Mouse (Mus musculus) midbrain, postnatal 0 days (tissue): ENCODE measurements at regions not wholly inside any gene's neighbourhood (a gene's known extent, or its start where the extent isn't known, plus 50 kb on each side); places are given as distances from the start of the nearest gene placed in this dataset.

Source experiments
- ATAC-seq: fragments of 200-750 bp; cut with Nextera tagmentation; 2 replicates; pipeline ENCODE4 v1.8.0; 2017; ENCODE audit warnings: moderate number of reproducible peaks, mild to moderate bottlenecking, moderate TSS enrichment, moderate library complexity; ENCODE audit not compliant: low FRiP score
- DNase-seq: peaks from one replicate; pipeline ENCODE4 v3.0.0-alpha.2; 2015; ENCODE audit warnings: low spot score
- H3K27ac ChIP-seq: fragments of 300-500 bp; sonication (generic); 2 replicates; pipeline ENCODE4 v1.5.1; 2014; ENCODE audit warnings: low read depth, mild to moderate bottlenecking, low read length, mixed read lengths
- H3K27me3 ChIP-seq: fragments of 300-500 bp; sonication (generic); 2 replicates; pipeline ENCODE4 v1.6.1; 2014; ENCODE audit warnings: low read length, control low read depth, mixed read lengths; ENCODE audit not compliant: insufficient read depth
- H3K36me3 ChIP-seq: fragments of 300-500 bp; sonication (generic); 2 replicates; pipeline ENCODE4 v1.6.1; 2014; ENCODE audit warnings: low read length, control low read depth, mixed read lengths; ENCODE audit not compliant: insufficient read depth
- H3K4me1 ChIP-seq: fragments of 300-500 bp; sonication (generic); 2 replicates; pipeline ENCODE4 v1.6.1; 2014; ENCODE audit warnings: mild to moderate bottlenecking, control low read depth, antibody characterized with exemption, low read length, mixed read lengths; ENCODE audit not compliant: insufficient read depth
- H3K4me2 ChIP-seq: fragments of 300-500 bp; sonication (generic); 2 replicates; pipeline ENCODE4 v1.6.1; 2014; ENCODE audit warnings: low read depth, mild to moderate bottlenecking, low read length, mixed read lengths; ENCODE audit not compliant: poor library complexity, severe bottlenecking
- H3K4me3 ChIP-seq: fragments of 300-500 bp; sonication (generic); 2 replicates; pipeline ENCODE4 v1.5.1; 2014; ENCODE audit warnings: low read depth, mild to moderate bottlenecking, low read length, moderate library complexity
- H3K9ac ChIP-seq: fragments of 300-500 bp; sonication (generic); replicated peaks from 2 replicates; pipeline ENCODE4 v1.6.1; 2014; ENCODE audit warnings: mild to moderate bottlenecking, low read length, moderate library complexity, mixed read lengths; ENCODE audit not compliant: poor library complexity, severe bottlenecking
- H3K9me3 ChIP-seq: fragments of 300-500 bp; sonication (generic); 2 replicates; pipeline ENCODE4 v1.6.1; 2016; ENCODE audit warnings: low read length, control low read depth
- CTCF ChIP-seq: IDR thresholded peaks from 2 replicates; pipeline ENCODE4 v1.5.1; 2016; ENCODE audit warnings: antibody characterized with exemption, mild to moderate bottlenecking
- WGBS: fragments of 180-500 bp; shearing (Covaris S2); extraction: QIAGEN DNeasy Blood & Tissue Kit; methylation state at CpG from one replicate; pipeline ENCODE4 v1.1.7; 2014; 5-methylcytosine and 5-hydroxymethylcytosine counted together

DNA sequence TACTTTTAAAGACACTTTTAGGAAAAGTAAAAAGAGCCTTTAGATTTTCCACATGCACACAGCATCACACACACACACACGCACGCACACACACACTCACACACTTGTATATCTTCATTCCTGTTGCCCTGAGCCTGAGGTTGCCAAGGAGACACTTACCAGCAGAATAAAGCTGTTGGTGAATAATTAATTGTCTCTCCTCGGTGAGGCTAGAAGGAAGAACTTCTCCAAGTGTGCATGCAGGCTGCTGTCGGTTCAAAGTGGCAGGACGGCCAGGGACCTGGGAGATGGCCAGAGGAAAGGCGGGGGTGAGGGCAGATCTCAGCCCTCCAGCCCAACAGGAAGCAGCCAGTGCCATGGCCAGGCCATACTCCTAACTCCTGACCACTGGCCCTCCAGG, 98.6 kb upstream of the Prok2 start:
- Histone ChIP-seq H3K9ac (no peak overlapping the region), H3K4me2 (no peak overlapping the region), H3K27me3 (no peaks in the 10 kb centered on the region), H3K27ac (peak overlapping the region; percentile 26; the same call in 1 of the 2 replicates), H3K4me3 (no peak overlapping the region), H3K36me3 (no peaks in the 10 kb centered on the region), H3K4me1 (0 out of 2 replicates have a peak, but pooled peaks cover 9% of the 10 kb centered on the region), H3K9me3 (no peaks in the 10 kb centered on the region)
- no peak for TF ChIP-seq CTCF
- DNase-seq, result peak; percentile 51
- 20% methylated on average over 6 of the region's 6 CpGs for WGBS
- ATAC-seq, result no peak

DNA sequence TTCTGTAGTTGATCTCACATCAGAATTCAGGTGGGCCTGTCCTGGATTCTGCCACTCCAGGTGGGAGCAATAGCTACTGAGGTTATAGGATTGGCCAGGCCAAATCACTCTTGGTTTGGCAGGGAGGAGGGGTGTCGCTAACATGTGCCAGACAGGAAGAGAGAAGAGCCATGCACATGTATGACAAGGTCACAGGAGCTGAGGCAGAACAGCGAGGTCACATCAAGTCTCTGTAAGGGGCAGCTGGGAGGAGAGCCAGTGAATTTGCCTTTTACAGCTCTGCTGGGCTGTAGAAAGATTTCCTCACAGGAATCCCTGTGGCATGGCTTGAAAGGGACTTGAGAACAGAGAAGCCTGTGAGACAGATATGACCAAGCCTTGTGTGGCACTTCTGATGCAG, 96.3 kb upstream of the Prok2 start:
- H3K36me3 ChIP-seq, result no peaks in the 10 kb centered on the region
- H3K9ac ChIP-seq, result no peak overlapping the region
- DNase-seq (no peak), ATAC-seq (no peak)
- H3K4me1 ChIP-seq, result 0 out of 2 replicates have a peak, but pooled peaks cover 9% of the 10 kb centered on the region
- no peaks in the 10 kb centered on the region for H3K9me3 ChIP-seq
- no peak overlapping the region for H3K4me2 ChIP-seq
- WGBS, result 92% methylated on average over 2 of the region's 2 CpGs
- TF ChIP-seq CTCF, result no peak
- H3K4me3 ChIP-seq, result no peak overlapping the region
- H3K27ac ChIP-seq, result no peak overlapping the region
- no peaks in the 10 kb centered on the region for H3K27me3 ChIP-seq

DNA sequence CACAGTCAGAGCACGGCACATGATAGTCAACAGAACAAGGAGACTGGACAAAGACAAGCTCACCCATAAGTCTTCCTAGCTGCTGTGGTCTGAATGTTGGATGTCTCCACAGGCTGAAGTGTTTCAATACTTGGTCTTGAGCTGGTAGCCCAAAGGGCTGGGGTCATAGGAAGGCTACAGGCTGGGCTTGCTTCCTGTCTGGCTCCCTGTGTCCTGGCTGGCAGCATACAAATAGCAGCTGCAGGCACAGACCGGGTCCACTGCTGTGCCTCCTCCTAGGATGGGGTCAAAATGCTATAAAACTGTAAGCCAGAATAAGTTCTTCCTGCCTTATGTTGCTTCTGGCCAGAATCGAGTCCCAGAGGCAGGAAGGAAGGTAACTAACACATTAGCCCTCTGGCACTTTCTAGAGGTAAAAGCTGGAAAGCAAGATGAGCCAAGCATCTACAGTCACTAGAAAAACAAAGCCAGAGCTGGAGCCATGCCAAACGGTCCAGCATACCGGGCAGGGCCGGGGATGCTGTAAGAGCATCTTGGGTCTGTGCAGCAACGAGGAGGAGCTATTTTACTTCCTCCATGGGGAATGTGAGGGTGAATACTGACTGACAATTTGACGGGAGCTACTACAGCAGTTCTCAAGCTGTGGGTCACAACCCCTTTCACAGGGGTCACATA, 93.2 kb upstream of the Prok2 start:
- Histone ChIP-seq H3K9me3 (no peaks in the 10 kb centered on the region), H3K4me3 (no peak overlapping the region), H3K27ac (no peak overlapping the region), H3K4me1 (no peaks in the 10 kb centered on the region), H3K9ac (no peak overlapping the region), H3K27me3 (no peaks in the 10 kb centered on the region), H3K4me2 (no peak overlapping the region), H3K36me3 (no peaks in the 10 kb centered on the region)
- no peak for TF ChIP-seq CTCF
- ATAC-seq (no peak), DNase-seq (peak; percentile 20)
- 58% methylated on average over 8 of the region's 8 CpGs for WGBS

DNA sequence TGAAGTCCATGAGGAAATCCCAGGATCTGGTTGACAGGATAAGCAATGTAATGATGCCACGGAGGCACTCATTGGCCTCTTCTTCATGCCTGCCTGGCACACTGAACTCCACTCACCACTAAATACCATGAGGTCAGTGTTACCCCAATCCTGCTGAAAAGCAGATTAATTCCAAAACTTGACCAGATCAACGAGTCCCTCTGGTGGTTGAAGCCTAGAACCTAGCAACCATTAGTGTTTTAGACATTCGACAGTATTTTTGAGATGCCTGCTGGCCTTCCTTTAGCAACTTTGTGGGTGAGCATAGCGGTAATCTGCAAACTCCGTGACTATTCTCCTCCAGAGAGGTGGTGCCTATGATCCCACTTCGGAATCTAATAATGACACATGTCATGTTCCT, 92.3 kb upstream of the Prok2 start:
- peak; percentile 38 for TF ChIP-seq CTCF
- Histone ChIP-seq H3K27ac (no peak overlapping the region), H3K9ac (no peak overlapping the region), H3K4me3 (no peak overlapping the region), H3K27me3 (no peaks in the 10 kb centered on the region), H3K4me2 (no peak overlapping the region), H3K9me3 (no peaks in the 10 kb centered on the region), H3K4me1 (no peaks in the 10 kb centered on the region), H3K36me3 (no peaks in the 10 kb centered on the region)
- no peak for DNase-seq
- WGBS, result 90% methylated on average over 6 of the region's 6 CpGs
- no peak for ATAC-seq

DNA sequence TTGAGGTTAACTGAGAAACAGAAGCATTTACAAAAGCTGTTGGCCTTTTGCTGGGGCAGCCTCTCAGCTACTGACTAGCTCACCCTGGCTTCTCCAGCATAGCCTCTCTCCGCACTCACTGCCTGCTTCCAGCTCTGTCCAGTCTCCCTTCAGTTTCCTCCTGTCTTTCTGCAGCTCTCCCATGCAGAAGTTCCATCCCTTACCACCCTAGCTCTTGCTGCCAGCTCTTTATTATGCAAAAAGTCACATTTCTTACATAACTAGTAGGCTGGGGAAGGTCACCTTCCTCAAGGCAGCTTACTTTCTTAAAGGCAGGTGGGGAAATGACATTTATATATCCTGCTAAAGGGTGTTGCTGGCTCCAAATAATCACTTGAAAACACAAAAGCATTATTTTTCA, 91.1 kb upstream of the Prok2 start:
- H3K4me3 ChIP-seq, result no peak overlapping the region
- H3K4me2 ChIP-seq, result no peak overlapping the region
- no peaks in the 10 kb centered on the region for H3K9me3 ChIP-seq
- H3K9ac ChIP-seq, result no peak overlapping the region
- H3K4me1 ChIP-seq, result no peaks in the 10 kb centered on the region
- ATAC-seq (no peak), DNase-seq (no peak)
- no peaks in the 10 kb centered on the region for H3K36me3 ChIP-seq
- no peak for TF ChIP-seq CTCF
- H3K27ac ChIP-seq, result no peak overlapping the region
- no peaks in the 10 kb centered on the region for H3K27me3 ChIP-seq
- 89% methylated on average over 1 of the region's 1 CpGs for WGBS

DNA sequence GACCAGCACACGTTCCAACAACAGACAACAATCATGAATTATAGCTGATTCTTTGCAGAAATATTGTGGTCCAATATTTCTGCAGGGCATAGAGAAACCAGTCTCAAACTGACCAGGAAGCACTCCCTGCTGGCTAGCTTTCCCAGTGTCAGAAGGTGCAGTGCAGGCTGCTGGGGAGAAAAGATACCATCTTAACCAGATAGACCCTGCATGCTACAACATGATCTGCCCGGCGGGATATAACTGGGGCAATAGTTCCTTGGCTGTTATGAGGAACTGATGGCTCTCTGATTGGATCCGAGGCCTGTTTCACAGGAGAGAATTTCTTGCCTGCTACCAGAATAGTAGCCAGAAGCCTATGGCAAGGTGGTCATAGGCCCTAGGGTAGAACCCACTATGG, 86.9 kb upstream of the Prok2 start:
- Histone ChIP-seq H3K9me3 (no peaks in the 10 kb centered on the region), H3K27me3 (no peaks in the 10 kb centered on the region), H3K27ac (no peak overlapping the region), H3K4me3 (no peak overlapping the region), H3K4me2 (no peak overlapping the region), H3K4me1 (peaks cover 2% of the 10 kb centered on the region; the same call in 1 of the 2 replicates), H3K9ac (no peak overlapping the region), H3K36me3 (no peaks in the 10 kb centered on the region)
- 90% methylated on average over 4 of the region's 4 CpGs for WGBS
- no peak for TF ChIP-seq CTCF
- ATAC-seq (no peak), DNase-seq (no peak)
